Mouse (Mus musculus) liver, adult 2 months (tissue): ENCODE measurements around the gene Pard6b. TPM values are rescaled to one million over a fixed set of nuclear protein-coding genes. Genes with fewer than 3 reads are reported as not detected.

ENCODE experiments used
- DNase-seq: peaks from one replicate; pipeline ENCODE4 v3.0.0-alpha.2; 2011; ENCODE audit warnings: low read depth, low spot score; ENCODE audit errors: extremely low read depth
- H3K27ac ChIP-seq: fragments of 200-500 bp; replicated peaks from 2 replicates; pipeline ENCODE4 v1.5.1; 2012; ENCODE audit warnings: low read depth, mild to moderate bottlenecking, control low read depth, inconsistent platforms, low read length; ENCODE audit not compliant: insufficient read depth
- H3K27me3 ChIP-seq: fragments of 200-500 bp; 2 replicates; pipeline ENCODE4 v1.6.1; 2012; ENCODE audit warnings: mild to moderate bottlenecking, moderate library complexity, low read length, inconsistent platforms; ENCODE audit not compliant: control insufficient read depth, insufficient read depth
- H3K36me3 ChIP-seq: fragments of 200-500 bp; 2 replicates; pipeline ENCODE4 v1.6.1; 2012; ENCODE audit warnings: low read length, inconsistent platforms; ENCODE audit not compliant: control insufficient read depth, insufficient read depth
- H3K4me1 ChIP-seq: fragments of 200-500 bp; 2 replicates; pipeline ENCODE4 v1.6.1; 2011; ENCODE audit warnings: low read length; ENCODE audit not compliant: control insufficient read depth, insufficient read depth
- H3K4me3 ChIP-seq: fragments of 200-500 bp; 2 replicates; pipeline ENCODE4 v1.5.1; 2011; ENCODE audit warnings: low read depth, mild to moderate bottlenecking, control low read depth, low read length, moderate library complexity; ENCODE audit not compliant: insufficient read depth
- H3K79me2 ChIP-seq: fragments of 200-500 bp; 2 replicates; pipeline ENCODE4 v1.6.1; 2012; ENCODE audit warnings: inconsistent platforms, mild to moderate bottlenecking, low read length, moderate library complexity; ENCODE audit not compliant: control insufficient read depth, insufficient read depth
- H3K9ac ChIP-seq: fragments of 200-500 bp; 2 replicates; pipeline ENCODE4 v1.6.1; 2012; ENCODE audit warnings: low read depth, mild to moderate bottlenecking, control low read depth, inconsistent platforms, low read length
- CTCF ChIP-seq: fragments of 200-500 bp; IDR thresholded peaks from 2 replicates; pipeline ENCODE4 v1.5.1; 2011; ENCODE audit warnings: low read depth, low read length, control low read depth
- POLR2A ChIP-seq: fragments of 200-500 bp; IDR thresholded peaks from 2 replicates; pipeline ENCODE4 v1.6.1; 2011; ENCODE audit warnings: low read length, control low read depth; ENCODE audit not compliant: insufficient read depth; ENCODE audit errors: extremely low read depth
- WGBS: fragments of 180-500 bp; shearing (Covaris S2); methylation state at CpG from one replicate; pipeline ENCODE4 v1.1.7; 2018; 5-methylcytosine and 5-hydroxymethylcytosine counted together
- polyA plus RNA-seq: library from polyadenylated mRNA; depleted of rRNA; stranded (reverse); fragments of >200 nt; gene quantifications from 2 replicates; pipeline ENCODE4 v1.2.3, GENCODE M21; 2012; rRNA removed
- total RNA-seq: library from RNA; depleted of rRNA; stranded (reverse); fragments of >200 nt; gene quantifications from 2 replicates; pipeline ENCODE4 v1.2.3, GENCODE M21; 2014; rRNA removed

Gene Pard6b
- total and polyA plus RNA-seq, 2 experiments, result 1.7 to 5.3 TPM

GRCm38 (mm10) chr2:168149241-168149640 is 68.4 kb downstream of the Pard6b start:
- Histone ChIP-seq H3K9ac (no peak overlapping the region), H3K27me3 (no peaks in the 10 kb centered on the region)

More at GRCm38 (mm10) chr2:168149241-168149640, 68.4 kb downstream of the Pard6b start:
- Histone ChIP-seq H3K27ac (no peak overlapping the region), H3K4me1 (peaks cover 8% of the 10 kb centered on the region), H3K4me3 (no peak overlapping the region), H3K36me3 (no peaks in the 10 kb centered on the region), H3K79me2 (no peaks in the 10 kb centered on the region)
- no peak for DNase-seq
- TF ChIP-seq CTCF, result no peak
- TF ChIP-seq POLR2A, result no peak
- WGBS, result 97% methylated on average over 8 of the region's 8 CpGs

Other genes starting within 250 kb of the Pard6b start
- 6.5 and 7.9 TPM in 2 replicates for gene Ptpn1, start 148.9 kb upstream of the Pard6b start, total RNA-seq
- 17.3 and 20.2 TPM in 2 replicates for gene Ptpn1, start 148.9 kb upstream of the Pard6b start, polyA plus RNA-seq
- gene Ripor3, start 70.4 kb upstream of the Pard6b start, total RNA-seq, result 0.92 and 0.94 TPM in 2 replicates
- gene Ripor3, start 70.4 kb upstream of the Pard6b start, polyA plus RNA-seq, result 1.4 and 1.9 TPM in 2 replicates
- 1.4 and 6.4 TPM in 2 replicates for gene Adnp, start 126.1 kb downstream of the Pard6b start, total RNA-seq
- gene Adnp, start 126.1 kb downstream of the Pard6b start, polyA plus RNA-seq, result 4.6 and 6.8 TPM in 2 replicates
- 25.8 and 26.4 TPM in 2 replicates for gene Gm20716, start 149.4 kb downstream of the Pard6b start, total RNA-seq
- 2.3 and 2.4 TPM in 2 replicates for gene Gm20716, start 149.4 kb downstream of the Pard6b start, polyA plus RNA-seq
- gene Dpm1, start 149.6 kb downstream of the Pard6b start, total RNA-seq, result 37.7 and 51.0 TPM in 2 replicates
- gene Dpm1, start 149.6 kb downstream of the Pard6b start, polyA plus RNA-seq, result 30.8 and 31.1 TPM in 2 replicates
- gene Mocs3, start 149.6 kb downstream of the Pard6b start, total RNA-seq, result 5.9 and 6.6 TPM in 2 replicates
- 14.8 and 16.8 TPM in 2 replicates for gene Mocs3, start 149.6 kb downstream of the Pard6b start, polyA plus RNA-seq
- not detected in 2 replicates for gene Kcng1, start 200.7 kb downstream of the Pard6b start, total RNA-seq
- not detected in 2 replicates for gene Kcng1, start 200.7 kb downstream of the Pard6b start, polyA plus RNA-seq